ENCODE assay signal across 16 mouse cellular contexts in the genomic region with DNA sequence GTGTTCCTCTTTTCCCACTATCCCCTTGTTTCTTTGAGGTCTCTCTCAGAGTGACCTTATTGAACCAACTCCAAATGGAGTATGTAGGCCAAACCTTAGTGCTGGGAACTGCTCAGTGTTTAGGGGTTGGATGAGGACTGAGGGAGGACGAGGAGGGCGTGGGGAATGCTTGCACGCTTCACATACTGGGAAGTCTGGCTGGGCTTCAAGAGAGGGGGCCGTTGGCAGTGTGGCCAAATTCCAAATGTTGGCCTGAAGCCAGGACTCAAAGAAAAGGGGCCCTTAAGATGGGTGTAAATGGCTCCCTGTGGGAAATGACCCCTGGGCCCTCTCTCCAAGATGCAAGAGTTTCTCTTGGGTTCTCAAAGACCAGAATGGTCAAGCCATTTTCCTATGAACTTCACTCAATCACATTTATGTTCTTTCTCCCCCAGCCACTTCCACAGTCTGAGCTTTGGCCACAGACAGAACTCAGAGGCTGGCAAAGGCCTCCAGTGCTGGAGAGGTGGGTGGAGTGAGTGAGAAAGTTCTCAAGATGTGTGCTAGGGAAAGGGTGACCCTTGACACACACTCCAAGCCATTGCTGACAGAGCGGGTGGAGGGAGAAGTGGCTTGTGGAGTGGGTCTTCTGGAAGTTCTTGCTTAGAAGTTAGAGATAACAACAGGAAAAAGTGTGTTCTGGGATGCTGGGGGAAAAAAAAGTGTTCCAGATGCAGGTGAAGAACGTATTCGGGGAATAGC. TPM values are rescaled to one million over a fixed set of nuclear protein-coding genes. Genes with fewer than 3 reads are reported as not detected.
DNase-seq lines count a peak whose midpoint lies in the region; ATAC-seq and TF ChIP-seq lines count a peak whose summit lies in the region.
"Had no signal": no experiment of that assay in that cellular context is flagged by ENCODE, and none has a peak within 500 bp of the region (broad histone marks: within the 10 kb centered on the region; RNA-seq: fewer than 3 reads in every experiment).

No protein-coding gene starts in this region.

- ATAC-seq in lung, embryonic 15.5 days (ENCODE audit: borderline replicate concordance, extremely low read depth, low FRiP score, low TSS enrichment), result peak; percentile 69

- WGBS in lung, embryonic 15.5 days, result 36% methylated on average over 7 of the region's 7 CpGs

- intact Hi-C loops in gastrocnemius, adult 2 months (cut with DNase I), result loop anchor here (10.0 kb wide), 1 partner anchor 895 kb away; a partner anchor contains a TSS

- H3K4me2 ChIP-seq in lung, embryonic 15.5 days, result no peak overlapping the region
- H3K4me2 ChIP-seq: embryonic facial prominence, embryonic 12.5 days; forebrain, embryonic 12.5 days; liver, embryonic 11.5 days; neural tube, embryonic 12.5 days had no signal

- H3K9me3 ChIP-seq in lung, embryonic 15.5 days, result no peaks in the 10 kb centered on the region
- H3K9me3 ChIP-seq: embryonic facial prominence, embryonic 12.5 days; forebrain, embryonic 12.5 days; neural tube, embryonic 12.5 days had no signal

- no peak overlapping the region for H3K9ac ChIP-seq in lung, embryonic 15.5 days
- H3K9ac ChIP-seq: embryonic facial prominence, embryonic 12.5 days; forebrain, embryonic 12.5 days; neural tube, embryonic 12.5 days had no signal

- no peak for TF ChIP-seq CTCF in gastrocnemius, adult 2 months (IDR thresholded peaks at IDR 0.05)
- TF ChIP-seq CTCF in brain, embryonic 14.5 days (IDR thresholded peaks at IDR 0.05; ENCODE audit: borderline replicate concordance, extremely low read depth, insufficient read depth, insufficient read length), result no peak

- H3K4me1 ChIP-seq in lung, embryonic 15.5 days, result peaks cover 27% of the 10 kb centered on the region

- H3K4me3 ChIP-seq in gastrocnemius, adult 2 months, result no peak overlapping the region
- no peak overlapping the region for H3K4me3 ChIP-seq in lung, embryonic 15.5 days
- H3K4me3 ChIP-seq: embryonic facial prominence, embryonic 12.5 days; forebrain, embryonic 12.5 days; neural tube, embryonic 12.5 days had no signal

- no peak for DNase-seq in gastrocnemius, adult 2 months
- DNase-seq in gastrocnemius, postnatal 10 days, result no peak
- peak; percentile 53 to 55 for DNase-seq in kidney, postnatal 36 days
- no peak for DNase-seq in kidney, adult 11 months
- peak; percentile 68 for DNase-seq in brain, embryonic 14.5 days (ENCODE audit: low read depth)
- no peak for DNase-seq in frontal cortex, postnatal 36 days (ENCODE audit: low spot score in 2 of 2)
- DNase-seq in testis, postnatal 14 days (ENCODE audit: low spot score), result no peak
- DNase-seq: adrenal gland, adult 2 months had no signal

- H3K27ac ChIP-seq in gastrocnemius, adult 2 months, result peak overlapping the region; percentile 72
- H3K27ac ChIP-seq in lung, embryonic 15.5 days, result peak overlapping the region; percentile 18
- H3K27ac ChIP-seq: embryonic facial prominence, embryonic 12.5 days; forebrain, embryonic 12.5 days; neural tube, embryonic 12.5 days had no signal

- no peak for TF ChIP-seq POLR2A in brain, embryonic 14.5 days (IDR thresholded peaks at IDR 0.05; ENCODE audit: borderline replicate concordance, extremely low read depth, insufficient read depth, insufficient read length, poor library complexity, severe bottlenecking)

- peaks cover 45% of the 10 kb centered on the region for H3K27me3 ChIP-seq in lung, embryonic 15.5 days

- no peaks in the 10 kb centered on the region for H3K36me3 ChIP-seq in lung, embryonic 15.5 days
- H3K36me3 ChIP-seq: embryonic facial prominence, embryonic 12.5 days; forebrain, embryonic 12.5 days; neural tube, embryonic 12.5 days had no signal

RNA-seq across cellular contexts. Expression of a gene that starts 3.8 kb away (rescaled TPM):
- 10 to 100 TPM; 58.4 to 72.9 TPM for total RNA-seq in gastrocnemius, adult 2 months (2021)
- 100 to 1,000 TPM; 125 to 127 TPM for total RNA-seq in gastrocnemius, postnatal 10 days (2021)
- 5.8 and 7.1 TPM in 2 replicates for polyA plus RNA-seq in brain, embryonic 14.5 days (2012; rRNA removed)
- polyA plus RNA-seq in lung, embryonic 15.5 days (2015; fragmentation: Nextera tagmentation; extraction: Ambion mirVana), result 5.0 TPM in 2 replicates

RNA-seq across cellular contexts. Expression of a gene that starts 6.0 kb away (rescaled TPM):
- total RNA-seq in gastrocnemius, adult 2 months (2021), result 100 to 1,000 TPM; 137 to 169 TPM
- 100 to 1,000 TPM; 201 to 210 TPM for total RNA-seq in gastrocnemius, postnatal 10 days (2021)
- 269 and 298 TPM in 2 replicates for polyA plus RNA-seq in brain, embryonic 14.5 days (2012; rRNA removed)
- 186 and 195 TPM in 2 replicates for polyA plus RNA-seq in lung, embryonic 15.5 days (2015; fragmentation: Nextera tagmentation; extraction: Ambion mirVana)

RNA-seq across cellular contexts. Expression of a gene that starts 7.1 kb away (rescaled TPM):
- 1 to 10 TPM; 5.1 to 5.2 TPM for total RNA-seq in gastrocnemius, adult 2 months (2021)
- 10 to 100 TPM in 1 of 2 experiments, 1 to 10 TPM in 1; 8.2 to 12.5 TPM for total RNA-seq in gastrocnemius, postnatal 10 days (2021)
- polyA plus RNA-seq in brain, embryonic 14.5 days (2012; rRNA removed), result 21.7 and 23.6 TPM in 2 replicates
- polyA plus RNA-seq in lung, embryonic 15.5 days (2015; fragmentation: Nextera tagmentation; extraction: Ambion mirVana), result 12.5 and 17.3 TPM in 2 replicates

RNA-seq across cellular contexts. Expression of a gene that starts 29.0 kb away (rescaled TPM):
- total RNA-seq in gastrocnemius, adult 2 months (2021), result 100 to 1,000 TPM; 124 to 132 TPM
- total RNA-seq in gastrocnemius, postnatal 10 days (2021), result 100 to 1,000 TPM; 198 to 258 TPM
- 59.6 and 74.0 TPM in 2 replicates for polyA plus RNA-seq in brain, embryonic 14.5 days (2012; rRNA removed)
- polyA plus RNA-seq in lung, embryonic 15.5 days (2015; fragmentation: Nextera tagmentation; extraction: Ambion mirVana), result 552 and 585 TPM in 2 replicates

RNA-seq across cellular contexts. Expression of a gene that starts 31.0 kb away (rescaled TPM):
- not detected for total RNA-seq in gastrocnemius, adult 2 months (2021)
- under 1 TPM in 1 of 2 experiments, not detected in 1; 0.19 TPM for total RNA-seq in gastrocnemius, postnatal 10 days (2021)
- 0.08 TPM in 1 of 2 replicates, not detected in the other for polyA plus RNA-seq in brain, embryonic 14.5 days (2012; rRNA removed)
- not detected in 2 replicates for polyA plus RNA-seq in lung, embryonic 15.5 days (2015; fragmentation: Nextera tagmentation; extraction: Ambion mirVana)
- total RNA-seq: left cerebral cortex, postnatal 10 days; megakaryocyte-erythroid progenitor cell, adult 5-6 weeks had no signal
- polyA plus RNA-seq: forebrain, embryonic 12.5 days; liver, embryonic 11.5 days; neural tube, embryonic 12.5 days; stomach, embryonic 14.5 days had no signal

Comparison
In these comparisons a context has a peak if more than half of its experiments do, and no peak if none do; other contexts are left out.
1. DNase-seq: peak in kidney, postnatal 36 days (2 of 2) and brain, embryonic 14.5 days (single experiment); none in gastrocnemius, adult 2 months (single experiment), gastrocnemius, postnatal 10 days (single experiment), kidney, adult 11 months (single experiment), frontal cortex, postnatal 36 days (0 of 2) and testis, postnatal 14 days (single experiment).